Mouse (Mus musculus): Measurements from ENCODE around the gene Dkk2.
"Not testable (repeated sequence)": the region's sequence is repeated elsewhere in the genome, so short reads cannot be mapped to it uniquely, and the experiment has no call there.

The Dkk2 gene

DNA sequence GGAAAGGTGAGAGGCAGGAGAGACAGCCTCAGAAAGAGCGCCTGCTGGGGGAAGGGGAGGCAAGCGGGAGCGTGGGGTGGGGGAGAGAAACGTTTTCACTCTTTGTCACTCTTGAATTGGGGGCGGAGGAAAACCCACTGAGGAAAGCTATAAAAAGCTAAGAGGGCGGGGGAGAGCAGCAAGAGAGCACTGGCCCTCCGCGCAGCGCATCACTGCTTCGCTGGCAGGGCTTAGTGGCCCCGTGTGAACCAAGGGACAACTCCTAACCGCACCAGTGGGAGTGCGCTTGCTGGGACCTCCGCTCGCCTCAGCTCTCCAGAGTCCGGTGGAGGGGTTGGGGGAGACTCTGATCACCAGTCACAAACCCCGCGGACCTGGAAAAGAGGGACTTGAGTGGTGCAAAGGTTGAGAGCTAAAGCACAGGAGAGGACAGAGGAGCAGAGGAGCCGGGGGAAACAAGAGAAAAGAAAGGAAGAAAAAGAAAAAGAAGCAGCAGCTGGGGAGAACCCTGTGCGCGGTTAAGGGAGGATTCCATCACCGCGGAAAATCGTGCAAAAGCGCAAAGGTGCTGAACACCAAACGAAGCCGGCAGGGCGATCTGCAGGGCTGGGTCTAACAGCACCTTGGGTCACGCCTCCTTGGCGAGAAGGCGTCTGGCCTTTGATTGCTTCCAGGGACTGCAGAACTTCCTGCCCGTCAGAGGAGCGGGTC is at the start of gene Dkk2:
Gene Dkk2, plus strand, starts transcription at position 181 of the 711 bp plus-strand sequence.
- DNase-seq, result no peak

GRCm38 (mm10) chr3:132036704-132037103 is 48.4 kb upstream of the Dkk2 start:
- no peak for DNase-seq

- no peak for DNase-seq
Measured at GRCm38 (mm10) chr3:132037670-132038069, 47.4 kb upstream of the Dkk2 start.

GRCm38 (mm10) chr3:132040066-132040465 is 45.0 kb upstream of the Dkk2 start:
- no peak for DNase-seq

DNA sequence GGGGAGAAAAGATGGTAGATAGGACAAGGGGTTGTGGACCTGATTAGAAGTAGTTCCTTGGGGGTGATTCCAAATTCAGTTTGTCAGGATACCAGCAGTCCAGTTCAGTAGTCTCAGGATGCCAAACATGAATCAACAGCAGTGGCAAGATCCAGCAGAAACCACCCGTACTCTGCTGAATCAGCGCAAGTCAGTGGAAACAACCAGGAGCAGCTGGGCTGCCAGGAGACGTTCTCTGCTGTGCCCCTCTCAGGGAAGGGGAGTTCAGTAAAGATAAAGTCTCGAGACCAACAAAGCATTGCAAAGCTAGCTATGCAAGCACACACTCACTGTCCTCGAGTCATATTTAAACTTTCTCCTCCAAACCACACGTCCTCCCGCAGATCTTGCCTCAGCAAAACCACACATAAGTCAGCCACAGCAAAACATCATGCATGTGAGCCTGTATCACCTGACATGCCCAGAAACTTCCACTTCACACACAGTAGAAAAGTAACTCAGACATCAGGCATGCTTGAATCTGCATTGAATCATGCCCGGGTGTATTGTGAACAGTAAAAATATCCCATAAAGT is 34.1 kb upstream of the Dkk2 start:
- DNase-seq, result no peak

- not testable (repeated sequence) for DNase-seq
Measured at GRCm38 (mm10) chr3:132062816-132063215, 22.3 kb upstream of the Dkk2 start.

GRCm38 (mm10) chr3:132063374-132063773 is 21.7 kb upstream of the Dkk2 start:
- DNase-seq, result no peak

DNA sequence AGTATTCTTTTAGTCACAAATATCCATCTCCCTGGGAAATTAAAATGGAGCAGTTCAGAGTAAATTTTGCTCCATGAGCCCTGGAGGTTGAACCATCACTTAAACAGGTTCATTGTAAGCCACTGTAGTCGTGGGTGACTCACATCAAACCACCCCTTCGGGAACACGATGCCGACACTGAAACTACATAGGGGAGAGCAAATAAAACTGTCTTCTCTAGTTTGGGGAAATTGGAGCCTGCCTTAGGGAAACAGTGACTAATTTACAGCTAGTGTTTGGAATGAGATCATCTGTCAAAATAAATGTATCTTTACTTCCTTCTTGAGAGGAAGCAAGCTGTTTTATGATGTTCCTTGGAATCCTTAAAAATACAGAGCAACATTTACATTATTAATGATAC is 21.1 kb upstream of the Dkk2 start:
- no peak for DNase-seq

- DNase-seq, result no peak
Measured at GRCm38 (mm10) chr3:132064920-132065319, 20.2 kb upstream of the Dkk2 start.

- DNase-seq, result no peak
Measured at GRCm38 (mm10) chr3:132070949-132071348, 14.1 kb upstream of the Dkk2 start.

GRCm38 (mm10) chr3:132084018-132084417 is 1.1 kb upstream of the Dkk2 start:
- no peak for DNase-seq

DNA sequence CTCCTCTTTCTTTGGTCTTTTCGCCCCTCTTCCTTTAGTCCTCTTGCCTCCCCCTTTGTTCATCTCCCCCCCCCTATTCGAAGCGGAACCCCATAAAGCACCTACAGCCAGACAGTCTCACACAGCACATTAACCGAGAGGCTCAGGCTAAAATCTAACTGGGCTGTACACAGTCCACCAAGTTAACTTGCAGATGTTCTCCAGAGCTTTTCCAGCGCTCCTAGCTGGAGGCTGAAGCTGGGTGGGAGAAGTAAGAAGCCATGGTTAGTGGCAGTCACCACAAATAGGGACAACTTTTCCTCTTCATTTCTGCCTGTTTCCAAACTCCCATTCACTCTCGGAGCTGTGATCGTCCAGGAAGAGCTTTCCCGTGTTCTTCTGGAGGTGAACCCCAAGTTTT is 412 bp upstream of the Dkk2 start:
- no peak for DNase-seq

GRCm38 (mm10) chr3:132085823-132086350 is 795 bp downstream of the Dkk2 start:
- no peak for DNase-seq

DNA sequence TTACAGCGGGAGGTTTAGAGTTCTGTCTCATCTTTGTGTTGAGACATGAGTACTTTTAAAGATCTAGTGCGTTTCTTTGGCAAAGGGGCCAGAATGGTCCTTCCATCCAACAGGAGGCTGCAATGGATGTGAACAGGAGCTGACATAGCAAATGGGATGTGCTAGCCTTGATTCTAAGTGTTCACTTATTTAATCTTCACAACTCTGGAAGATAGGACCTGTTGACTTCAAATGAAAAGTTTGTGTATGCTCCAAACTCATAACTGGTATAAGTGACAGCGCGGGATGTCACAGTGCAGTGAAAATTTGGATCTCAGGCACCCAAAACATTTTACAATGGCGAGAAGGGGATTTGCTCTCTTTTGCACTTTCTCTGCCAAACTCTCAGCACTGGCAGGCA is 1.4 kb downstream of the Dkk2 start:
- DNase-seq, result no peak

GRCm38 (mm10) chr3:132087011-132087486 is 2.0 kb downstream of the Dkk2 start:
- no peak for DNase-seq

DNA sequence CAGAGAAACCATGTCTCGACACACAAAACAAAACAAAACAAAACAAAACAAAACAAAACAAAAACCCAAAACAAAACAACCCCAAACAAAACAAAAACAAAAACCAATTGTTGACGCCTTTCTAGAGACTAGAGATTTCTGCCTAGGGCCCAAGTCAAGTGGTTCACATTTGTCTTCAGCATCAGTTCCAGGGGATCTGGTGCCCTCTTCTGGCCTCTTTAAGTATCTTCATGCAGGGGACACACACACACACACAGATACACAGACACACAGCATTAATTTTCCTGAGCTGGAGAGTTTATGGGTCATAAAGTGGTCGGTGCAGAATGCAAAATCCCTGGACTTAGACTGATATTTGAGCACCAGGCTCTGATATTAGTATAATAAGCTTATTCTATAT is 7.9 kb downstream of the Dkk2 start:
- no peak for DNase-seq

GRCm38 (mm10) chr3:132096296-132096695 is 11.2 kb downstream of the Dkk2 start:
- DNase-seq, result no peak

- DNase-seq, result no peak
Measured at GRCm38 (mm10) chr3:132100746-132101145, 15.7 kb downstream of the Dkk2 start.

GRCm38 (mm10) chr3:132103020-132103419 is 17.9 kb downstream of the Dkk2 start:
- DNase-seq, result no peak

DNA sequence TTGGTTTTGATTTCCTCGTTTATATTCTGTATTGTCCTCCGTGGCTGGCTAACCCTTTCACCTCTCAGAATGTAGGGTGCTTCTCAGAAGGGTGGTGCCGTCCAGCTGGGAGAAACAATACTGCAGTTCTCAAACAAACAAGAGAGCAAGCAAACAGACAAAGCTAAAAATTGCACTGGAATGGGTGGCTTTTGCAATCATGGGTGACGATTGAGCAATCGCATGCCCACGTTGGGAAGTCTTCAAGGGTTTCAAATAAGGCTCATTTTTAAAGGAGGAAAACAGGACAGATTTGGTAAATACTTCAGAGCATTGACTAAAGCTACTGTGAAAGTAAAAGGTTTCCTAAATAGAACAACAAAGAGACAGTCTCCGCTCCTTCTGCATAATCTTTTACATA is 18.4 kb downstream of the Dkk2 start:
- no peak for DNase-seq

DNA sequence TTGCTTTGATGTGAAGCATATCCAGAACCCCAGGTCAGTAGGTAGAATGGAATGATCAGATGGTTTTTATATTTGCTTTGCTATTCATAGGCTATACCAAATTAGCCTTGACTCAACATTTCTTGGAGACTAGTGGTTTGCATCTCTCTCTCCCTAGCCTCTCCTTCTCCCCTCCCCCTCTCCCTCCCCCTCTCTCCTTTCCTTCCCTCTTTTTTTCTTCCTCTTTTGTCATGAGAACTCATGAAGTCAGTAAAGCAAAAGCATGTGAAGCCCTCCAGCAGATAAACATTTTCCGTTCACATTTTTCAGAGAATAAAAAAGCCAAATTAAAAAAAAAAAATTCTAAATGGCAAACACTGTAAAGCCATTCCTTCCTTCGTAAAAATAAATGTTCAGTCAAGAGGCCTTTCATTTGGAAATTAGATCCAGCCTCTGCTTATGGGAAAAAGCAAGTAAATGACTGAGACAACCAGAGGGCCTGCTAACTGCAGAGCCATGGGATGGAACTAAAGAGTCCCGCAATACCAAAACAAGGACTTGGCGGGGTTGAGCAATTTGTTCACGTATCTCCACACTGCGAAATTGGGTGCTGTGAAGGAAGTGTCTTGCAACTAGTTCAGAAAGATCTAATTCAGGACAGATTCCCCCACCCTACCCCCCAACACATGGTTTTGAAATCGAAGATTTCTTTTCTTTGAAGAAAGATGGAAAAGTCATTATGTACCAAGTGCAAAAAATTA is 30.9 kb downstream of the Dkk2 start:
- no peak for DNase-seq

DNA sequence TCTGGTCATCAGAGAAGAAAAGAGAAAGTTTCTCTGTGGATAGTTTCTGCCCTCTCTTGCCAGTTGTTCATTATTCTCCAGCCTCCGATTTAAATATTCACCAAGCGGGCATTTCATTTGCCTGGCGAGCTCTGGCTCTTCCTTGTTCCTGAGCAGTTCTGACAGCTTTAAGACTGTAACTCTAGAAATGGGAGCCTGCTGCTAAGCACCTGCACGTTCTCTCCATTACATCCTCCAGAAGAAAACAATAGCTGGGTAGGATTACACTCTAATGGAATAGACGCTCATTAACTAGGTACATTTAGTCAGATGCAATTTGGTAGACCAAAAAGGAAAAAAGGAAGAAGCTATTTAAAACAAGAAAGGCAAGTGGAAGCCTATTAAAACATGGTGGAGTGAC is 36.3 kb downstream of the Dkk2 start:
- no peak for DNase-seq

DNA sequence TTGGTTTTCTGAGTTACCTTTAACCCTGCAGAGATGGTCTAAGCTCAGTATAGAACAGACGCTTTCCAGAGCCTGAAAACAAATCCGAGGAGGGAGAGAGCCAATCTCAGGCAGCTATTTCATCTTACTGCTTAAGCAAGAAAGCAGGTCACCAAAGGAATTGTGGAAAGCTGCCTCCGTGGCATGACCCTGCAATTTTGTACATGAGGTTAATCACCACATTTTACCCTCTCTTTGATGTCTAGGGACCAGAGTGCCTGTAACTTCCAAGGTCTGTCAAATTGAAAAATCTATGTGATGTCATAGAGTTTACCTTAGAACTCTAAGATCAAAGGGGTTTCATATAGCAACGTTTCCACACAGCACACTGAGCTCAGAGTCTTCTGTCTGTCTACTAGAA is 37.5 kb downstream of the Dkk2 start:
- no peak for DNase-seq

- no peak for DNase-seq
Measured at GRCm38 (mm10) chr3:132125227-132125740, 40.2 kb downstream of the Dkk2 start.
